18 mouse cellular contexts compared by ENCODE assay signal in genomic region chr6:143375951-143376713, GRCm38 (mm10).
DNase-seq lines count a peak whose midpoint lies in the region; ATAC-seq and TF ChIP-seq lines count a peak whose summit lies in the region.
"Had no signal": no experiment of that assay in that cellular context is flagged by ENCODE, and none has a peak within 500 bp of the region (broad histone marks: within the 10 kb centered on the region; RNA-seq: fewer than 3 reads in every experiment).

No protein-coding gene starts in this region.

- peak overlapping the region; percentile 30 for H3K4me2 ChIP-seq in lung, embryonic 15.5 days
- no peak overlapping the region for H3K4me2 ChIP-seq in liver, postnatal 0 days (ENCODE audit: low read depth, low read length)
- H3K4me2 ChIP-seq: heart, embryonic 13.5 days; hindbrain, embryonic 13.5 days had no signal

- intact Hi-C loops in heart, postnatal 10 days (cut with DNase I) = loop anchor here (10.0 kb wide), 1 partner anchor 151 kb away; no protein-coding TSS in a partner anchor

- no peak overlapping the region for H3K9ac ChIP-seq in lung, embryonic 15.5 days
- H3K9ac ChIP-seq in liver, postnatal 0 days (replicated peaks) = no peak overlapping the region
- H3K9ac ChIP-seq: heart, embryonic 13.5 days; hindbrain, embryonic 13.5 days had no signal

- H3K27me3 ChIP-seq in lung, embryonic 15.5 days = no peaks in the 10 kb centered on the region
- no peaks in the 10 kb centered on the region for H3K27me3 ChIP-seq in liver, postnatal 0 days (ENCODE audit: insufficient read depth, low read length)
- H3K27me3 ChIP-seq: CH12.LX; heart, embryonic 13.5 days; hindbrain, embryonic 13.5 days; Patski had no signal

- no peak for TF ChIP-seq EP300 in liver, postnatal 0 days (IDR thresholded peaks at IDR 0.05; ENCODE audit: low read depth)

- ATAC-seq in lung, embryonic 15.5 days (ENCODE audit: borderline replicate concordance, extremely low read depth, low FRiP score, low TSS enrichment) = peak; percentile 70; the same call in 1 of the 2 replicates
- ATAC-seq in liver, postnatal 0 days = no peak
- ATAC-seq: activated CD4-positive, CD25-positive, alpha-beta regulatory T cell, adult 4 months; forebrain, embryonic 14.5 days; hindbrain, postnatal 0 days; Patski had no signal

- H3K9me3 ChIP-seq in lung, embryonic 15.5 days = no peaks in the 10 kb centered on the region
- H3K9me3 ChIP-seq in liver, postnatal 0 days (ENCODE audit: low read length) = no peaks in the 10 kb centered on the region
- H3K9me3 ChIP-seq: embryonic facial prominence, embryonic 10.5 days; heart, embryonic 13.5 days; hindbrain, embryonic 13.5 days had no signal

- TF ChIP-seq CTCF in liver, postnatal 0 days (IDR thresholded peaks at IDR 0.05; ENCODE audit: low read depth) = no peak

- 45% methylated on average over 21 of the region's 21 CpGs for WGBS in lung, embryonic 15.5 days
- 70% methylated on average over 21 of the region's 21 CpGs for WGBS in liver, postnatal 0 days (ENCODE audit: insufficient replicate concordance)

- H3K4me1 ChIP-seq in lung, embryonic 15.5 days = peaks cover 12% of the 10 kb centered on the region
- no peaks in the 10 kb centered on the region for H3K4me1 ChIP-seq in liver, postnatal 0 days (ENCODE audit: insufficient read depth)
- H3K4me1 ChIP-seq: heart, embryonic 13.5 days had no signal

- H3K36me3 ChIP-seq in lung, embryonic 15.5 days = no peaks in the 10 kb centered on the region
- no peaks in the 10 kb centered on the region for H3K36me3 ChIP-seq in liver, postnatal 0 days (replicated peaks; ENCODE audit: insufficient read depth, low read length)
- H3K36me3 ChIP-seq: embryonic facial prominence, embryonic 10.5 days; heart, embryonic 13.5 days; hindbrain, embryonic 13.5 days had no signal

- DNase-seq in heart, adult 11 months = peak; percentile 75
- no peak for DNase-seq in heart, postnatal 10 days
- no peak for DNase-seq in lung, postnatal 14 days
- DNase-seq in retina, postnatal 1 day = peak; percentile 27
- DNase-seq in retina, embryonic 14.5 days (ENCODE audit: low spot score) = no peak
- DNase-seq in liver, postnatal 0 days = no peak
- DNase-seq: adrenal gland, postnatal 14 days; cerebellum, adult 2 months; gastrocnemius, postnatal 14 days had no signal

- no peak overlapping the region for H3K4me3 ChIP-seq in lung, embryonic 15.5 days
- no peak overlapping the region for H3K4me3 ChIP-seq in liver, postnatal 0 days (ENCODE audit: low read depth, low read length)
- H3K4me3 ChIP-seq: embryonic facial prominence, embryonic 10.5 days; heart, embryonic 13.5 days; hindbrain, embryonic 13.5 days had no signal

- no peak overlapping the region for H3K27ac ChIP-seq in lung, embryonic 15.5 days
- no peak overlapping the region for H3K27ac ChIP-seq in liver, postnatal 0 days (ENCODE audit: low read depth)
- H3K27ac ChIP-seq: embryonic facial prominence, embryonic 10.5 days; heart, embryonic 13.5 days; hindbrain, embryonic 13.5 days; hindbrain, postnatal 0 days had no signal

Comparison
In these comparisons a context has a peak if more than half of its experiments do, and no peak if none do; other contexts are left out.
1. DNase-seq: peak in heart, adult 11 months (single experiment) and retina, postnatal 1 day (single experiment); none in heart, postnatal 10 days (0 of 2), lung, postnatal 14 days (single experiment), retina, embryonic 14.5 days (single experiment) and liver, postnatal 0 days (single experiment).